Mouse (Mus musculus): ENCODE measurements around the gene Prkab2. TPM values are rescaled to one million over a fixed set of nuclear protein-coding genes. Genes with fewer than 3 reads are reported as not detected.
A peak's percentile ranks its signal among the peaks of the same experiment; 100 is the strongest.

Gene Prkab2
- polyA plus RNA-seq, 1 experiment, result 8.0 TPM

DNA sequence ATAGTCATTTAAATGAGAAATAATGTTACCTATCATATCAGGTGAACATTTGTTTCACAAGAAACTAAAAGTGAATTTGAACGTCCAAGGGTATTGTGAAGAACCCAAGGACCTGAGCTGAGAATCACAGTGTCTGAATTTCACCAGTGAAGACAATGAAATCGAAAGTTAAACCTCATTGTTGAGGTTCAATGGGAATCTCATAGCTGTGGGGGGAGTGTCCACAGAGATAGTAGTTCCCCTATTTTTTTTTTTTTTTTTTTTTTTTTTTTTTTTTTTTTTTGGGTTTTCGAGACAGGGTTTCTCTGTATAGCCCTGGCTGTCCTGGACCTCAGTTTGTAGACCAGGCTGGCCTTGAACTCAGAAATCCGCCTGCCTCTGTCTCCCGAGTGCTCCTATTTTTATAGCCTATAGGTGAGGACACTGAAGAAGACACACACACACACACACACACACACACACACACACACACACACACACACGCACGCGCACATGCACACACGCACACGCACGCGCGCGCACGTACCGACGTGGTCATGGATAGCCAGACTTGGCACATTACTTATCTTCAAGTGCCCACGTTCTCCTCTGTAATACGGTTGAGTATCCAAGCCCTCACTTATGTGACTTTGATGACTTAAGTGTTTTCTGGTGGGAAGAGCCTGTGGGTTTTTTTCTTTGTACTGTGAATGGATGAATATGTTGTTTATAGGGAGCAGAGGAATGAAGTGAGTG lies 40.7 kb upstream of the Prkab2 start:
- DNase-seq, result no peak
- H3K4me3 ChIP-seq (ENCODE audit: control insufficient read depth, insufficient read depth, low read length), result no peak overlapping the region
- no peaks in the 10 kb centered on the region for H3K27me3 ChIP-seq (ENCODE audit: control insufficient read depth, insufficient read depth, low read length)
- no peak overlapping the region for H3K27ac ChIP-seq (ENCODE audit: control insufficient read depth, insufficient read depth, low read length)
- WGBS, result 93% methylated on average over 19 of the region's 19 CpGs
- H3K36me3 ChIP-seq (ENCODE audit: control insufficient read depth, insufficient read depth, low read length), result no peaks in the 10 kb centered on the region
- no peak for TF ChIP-seq POLR2A (IDR thresholded peaks at IDR 0.05; ENCODE audit: control insufficient read depth, extremely low read depth, insufficient read depth, low read length, poor library complexity)
- no peak for TF ChIP-seq CTCF (IDR thresholded peaks at IDR 0.05; ENCODE audit: borderline replicate concordance, control insufficient read depth, extremely low read depth, insufficient read depth, low read length, poor library complexity)
- H3K4me1 ChIP-seq (replicated peaks; ENCODE audit: control insufficient read depth, insufficient read depth, low read length), result no peaks in the 10 kb centered on the region

DNA sequence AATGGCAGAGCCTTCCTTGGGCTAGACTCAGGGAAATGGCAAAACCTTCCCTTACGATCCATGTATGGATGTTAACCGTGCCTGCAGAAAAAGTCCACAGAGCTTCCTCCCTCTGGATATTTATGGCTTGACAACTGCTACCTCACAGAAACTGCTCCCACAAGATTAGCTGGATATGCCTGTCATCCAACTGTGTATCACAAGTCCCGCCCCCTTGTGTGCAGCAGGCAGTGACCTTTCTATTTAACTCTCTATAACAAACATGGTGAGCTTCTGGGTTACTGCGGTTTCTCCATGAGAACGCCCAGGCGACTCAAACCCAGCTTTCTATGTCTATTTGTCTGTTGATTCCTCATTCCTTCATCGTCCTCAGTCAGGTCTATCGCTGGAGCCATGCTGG lies 40.1 kb upstream of the Prkab2 start:
- no peaks in the 10 kb centered on the region for H3K4me1 ChIP-seq (replicated peaks; ENCODE audit: control insufficient read depth, insufficient read depth, low read length)
- WGBS, result 96% methylated on average over 8 of the region's 8 CpGs
- no peak overlapping the region for H3K27ac ChIP-seq (ENCODE audit: control insufficient read depth, insufficient read depth, low read length)
- no peak overlapping the region for H3K4me3 ChIP-seq (ENCODE audit: control insufficient read depth, insufficient read depth, low read length)
- H3K36me3 ChIP-seq (ENCODE audit: control insufficient read depth, insufficient read depth, low read length), result no peaks in the 10 kb centered on the region
- no peaks in the 10 kb centered on the region for H3K27me3 ChIP-seq (ENCODE audit: control insufficient read depth, insufficient read depth, low read length)
- TF ChIP-seq POLR2A (IDR thresholded peaks at IDR 0.05; ENCODE audit: control insufficient read depth, extremely low read depth, insufficient read depth, low read length, poor library complexity), result no peak
- TF ChIP-seq CTCF (IDR thresholded peaks at IDR 0.05; ENCODE audit: borderline replicate concordance, control insufficient read depth, extremely low read depth, insufficient read depth, low read length, poor library complexity), result no peak
- no peak for DNase-seq

DNA sequence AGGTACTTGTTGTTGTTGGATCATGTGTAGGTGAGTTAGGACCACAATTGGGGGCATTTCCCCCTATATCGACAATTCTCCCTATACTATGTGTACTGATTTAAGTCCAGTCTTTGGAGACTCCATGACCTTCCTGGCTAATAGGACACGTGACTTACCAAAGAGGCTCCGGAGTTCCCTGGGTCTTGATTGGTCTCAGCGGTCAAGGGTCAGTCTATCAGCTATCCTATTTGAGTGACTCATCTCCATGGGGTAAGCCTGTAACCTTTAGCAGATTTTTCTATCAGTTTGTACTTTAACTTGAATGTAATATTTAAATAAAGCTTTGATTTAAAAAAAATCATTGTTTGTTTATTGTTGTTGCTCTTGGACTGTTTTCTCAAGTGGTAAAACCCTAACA lies 37.3 kb upstream of the Prkab2 start:
- Histone ChIP-seq H3K4me1 (replicated peaks; ENCODE audit: control insufficient read depth, insufficient read depth, low read length) (no peaks in the 10 kb centered on the region), H3K4me3 (ENCODE audit: control insufficient read depth, insufficient read depth, low read length) (no peak overlapping the region), H3K27me3 (ENCODE audit: control insufficient read depth, insufficient read depth, low read length) (no peaks in the 10 kb centered on the region), H3K27ac (ENCODE audit: control insufficient read depth, insufficient read depth, low read length) (no peak overlapping the region), H3K36me3 (ENCODE audit: control insufficient read depth, insufficient read depth, low read length) (no peaks in the 10 kb centered on the region)
- 97% methylated on average over 4 of the region's 4 CpGs for whole genome bisulfite sequencing
- no peak for DNase-seq
- no peak for TF ChIP-seq POLR2A (IDR thresholded peaks at IDR 0.05; ENCODE audit: control insufficient read depth, extremely low read depth, insufficient read depth, low read length, poor library complexity)
- TF ChIP-seq CTCF (IDR thresholded peaks at IDR 0.05; ENCODE audit: borderline replicate concordance, control insufficient read depth, extremely low read depth, insufficient read depth, low read length, poor library complexity), result no peak

DNA sequence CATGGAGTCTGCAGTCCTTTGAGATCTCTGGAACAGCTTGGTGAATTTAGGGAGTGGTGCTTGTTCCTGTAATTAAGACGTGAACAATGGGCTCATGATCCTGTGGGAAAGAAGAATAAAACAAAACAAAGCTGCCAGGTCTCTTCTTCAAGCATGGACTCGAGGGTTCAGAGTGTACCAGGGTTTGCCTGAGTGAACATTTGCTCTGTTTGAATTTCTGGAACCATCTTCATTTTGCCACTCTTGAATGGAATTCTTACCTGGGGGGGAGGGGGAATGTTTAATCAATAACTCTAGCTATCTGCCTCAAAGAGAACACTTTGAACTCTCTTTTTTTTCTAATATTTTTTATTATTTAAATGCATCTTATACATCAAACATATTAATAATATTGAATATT lies 33.4 kb upstream of the Prkab2 start:
- Histone ChIP-seq H3K36me3 (ENCODE audit: control insufficient read depth, insufficient read depth, low read length) (no peaks in the 10 kb centered on the region), H3K27me3 (ENCODE audit: control insufficient read depth, insufficient read depth, low read length) (no peaks in the 10 kb centered on the region), H3K27ac (ENCODE audit: control insufficient read depth, insufficient read depth, low read length) (no peak overlapping the region), H3K4me3 (ENCODE audit: control insufficient read depth, insufficient read depth, low read length) (no peak overlapping the region), H3K4me1 (replicated peaks; ENCODE audit: control insufficient read depth, insufficient read depth, low read length) (peaks cover 9% of the 10 kb centered on the region)
- TF ChIP-seq POLR2A (IDR thresholded peaks at IDR 0.05; ENCODE audit: control insufficient read depth, extremely low read depth, insufficient read depth, low read length, poor library complexity) (no peak), CTCF (IDR thresholded peaks at IDR 0.05; ENCODE audit: borderline replicate concordance, control insufficient read depth, extremely low read depth, insufficient read depth, low read length, poor library complexity) (no peak)
- 90% methylated on average over 2 of the region's 2 CpGs for WGBS
- no peak for DNase-seq

DNA sequence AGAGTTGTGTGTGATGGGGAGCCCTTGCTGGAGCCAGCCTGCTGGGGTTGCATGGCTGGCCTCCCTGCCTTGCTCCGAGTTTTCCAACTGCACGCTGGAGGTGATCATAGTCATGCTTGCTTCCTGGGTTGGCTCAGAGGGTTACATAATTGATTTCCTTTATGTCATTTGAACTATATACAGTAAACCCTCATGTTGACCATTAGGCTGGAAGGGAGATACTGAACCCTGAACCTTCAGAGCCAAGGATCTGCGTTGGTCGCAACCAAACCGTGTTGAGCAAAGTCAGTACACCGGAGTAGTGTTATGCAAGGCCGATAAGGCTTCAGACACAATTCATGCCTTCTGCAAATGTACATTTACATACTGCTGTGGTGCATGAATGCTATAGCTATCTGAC lies 30.1 kb upstream of the Prkab2 start:
- DNase-seq, result no peak
- Histone ChIP-seq H3K4me1 (replicated peaks; ENCODE audit: control insufficient read depth, insufficient read depth, low read length) (peaks cover 9% of the 10 kb centered on the region), H3K4me3 (ENCODE audit: control insufficient read depth, insufficient read depth, low read length) (no peak overlapping the region), H3K27me3 (ENCODE audit: control insufficient read depth, insufficient read depth, low read length) (no peaks in the 10 kb centered on the region), H3K27ac (ENCODE audit: control insufficient read depth, insufficient read depth, low read length) (no peak overlapping the region), H3K36me3 (ENCODE audit: control insufficient read depth, insufficient read depth, low read length) (no peaks in the 10 kb centered on the region)
- TF ChIP-seq CTCF (IDR thresholded peaks at IDR 0.05; ENCODE audit: borderline replicate concordance, control insufficient read depth, extremely low read depth, insufficient read depth, low read length, poor library complexity) (no peak), POLR2A (IDR thresholded peaks at IDR 0.05; ENCODE audit: control insufficient read depth, extremely low read depth, insufficient read depth, low read length, poor library complexity) (no peak)
- WGBS, result 84% methylated on average over 7 of the region's 7 CpGs

DNA sequence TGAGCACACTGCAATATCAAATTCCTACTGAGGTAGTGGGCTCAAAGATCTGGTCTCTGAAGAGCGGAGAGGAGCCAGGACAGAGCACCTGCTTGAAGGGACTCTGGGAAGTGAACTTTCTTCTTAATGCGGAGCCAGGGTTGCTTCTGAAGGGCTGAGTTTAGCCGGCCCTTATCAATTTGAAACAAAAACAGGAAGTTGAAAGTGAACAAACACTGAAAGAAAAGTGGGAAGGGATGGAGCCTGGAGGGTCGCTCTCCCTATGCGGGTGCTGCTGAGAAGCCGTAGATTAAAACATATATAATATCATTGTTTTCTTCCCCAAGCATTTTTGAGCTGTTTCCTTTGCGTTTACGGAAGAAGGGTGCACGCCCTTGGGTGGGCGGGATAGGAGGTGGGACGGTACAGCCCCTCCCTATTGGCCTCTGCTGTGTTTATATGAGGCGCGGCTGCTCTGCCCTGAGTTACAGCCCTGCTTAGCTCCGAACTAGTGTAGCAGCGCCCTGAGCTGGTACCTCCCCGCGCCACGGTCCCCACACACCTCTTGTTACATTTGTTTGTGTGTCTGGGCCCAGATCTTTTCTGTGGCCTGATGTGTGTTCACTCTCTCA lies 29.5 kb upstream of the Prkab2 start, which contains the start of gene Fmo5:
Gene Fmo5, plus strand, starts transcription at position 414 of the 611 bp plus-strand sequence.
- Histone ChIP-seq H3K27me3 (ENCODE audit: control insufficient read depth, insufficient read depth, low read length) (no peaks in the 10 kb centered on the region), H3K4me3 (ENCODE audit: control insufficient read depth, insufficient read depth, low read length) (peak within 1 kb of the TSS; percentile 52), H3K4me1 (replicated peaks; ENCODE audit: control insufficient read depth, insufficient read depth, low read length) (peaks cover 9% of the 10 kb centered on the region), H3K27ac (ENCODE audit: control insufficient read depth, insufficient read depth, low read length) (peak within 1 kb of the TSS; percentile 81), H3K36me3 (ENCODE audit: control insufficient read depth, insufficient read depth, low read length) (no peaks in the 10 kb centered on the region)
- 3% methylated on average over 18 of the region's 18 CpGs for WGBS
- TF ChIP-seq CTCF (IDR thresholded peaks at IDR 0.05; ENCODE audit: borderline replicate concordance, control insufficient read depth, extremely low read depth, insufficient read depth, low read length, poor library complexity) (no peak), POLR2A (IDR thresholded peaks at IDR 0.05; ENCODE audit: control insufficient read depth, extremely low read depth, insufficient read depth, low read length, poor library complexity) (peak; percentile 54; the same call in 1 of the 2 replicates)
- peak; percentile 82 for DNase-seq

Measured in thymus, adult 2 months (tissue).